Mouse (Mus musculus) gastrocnemius, postnatal 14 days (tissue): ENCODE measurements around the gene Plxnc1. TPM values are rescaled to one million over a fixed set of nuclear protein-coding genes. Genes with fewer than 3 reads are reported as not detected.

Source experiments
- DNase-seq: peaks from one replicate; pipeline ENCODE4 v3.0.0; 2021; ENCODE audit warnings: mixed read lengths
- intact Hi-C: fragments of 180-260 bp; cut with DNase I; formaldehyde crosslinking; loops from one replicate; pipeline ENCODE4 v1.15.1; 2025; ENCODE audit warnings: low total_unique reads
- total RNA-seq, 2 experiments: library from RNA; stranded (reverse); gene quantifications; 2 replicates each; pipeline ENCODE4 v1.2.3; 2021

The Plxnc1 gene
- total RNA-seq, 2 experiments from 2014 or later, result 1.2 to 2.1 TPM

GRCm38 (mm10) chr10:94799485-94800239, 145.0 kb downstream of the Plxnc1 start:
- intact Hi-C loops, result no loop called here

GRCm38 (mm10) chr10:94798128-94798527, 146.5 kb downstream of the Plxnc1 start:
- intact Hi-C loops, result no loop called here
- DNase-seq, result no peak

More at GRCm38 (mm10) chr10:94799485-94800239, 145.0 kb downstream of the Plxnc1 start:
- no peak for DNase-seq

GRCm38 (mm10) chr10:94794666-94795244, 149.9 kb downstream of the Plxnc1 start:
- DNase-seq, result no peak
- intact Hi-C loops, result no loop called here

- intact Hi-C loops, result no loop called here
- DNase-seq, result no peak
Measured at GRCm38 (mm10) chr10:94793914-94794313, 150.7 kb downstream of the Plxnc1 start.

GRCm38 (mm10) chr10:94789205-94789604, 155.4 kb downstream of the Plxnc1 start:
- intact Hi-C loops, result no loop called here
- no peak for DNase-seq

GRCm38 (mm10) chr10:94780618-94781262, 163.9 kb downstream of the Plxnc1 start:
- intact Hi-C loops, result no loop called here

GRCm38 (mm10) chr10:94779319-94779718, 165.3 kb downstream of the Plxnc1 start:
- no peak for DNase-seq
- intact Hi-C loops, result no loop called here

More at GRCm38 (mm10) chr10:94780618-94781262, 163.9 kb downstream of the Plxnc1 start:
- no peak for DNase-seq

GRCm38 (mm10) chr10:94777576-94777975, 167.1 kb downstream of the Plxnc1 start:
- intact Hi-C loops, result no loop called here

GRCm38 (mm10) chr10:94771496-94771895, 173.1 kb downstream of the Plxnc1 start:
- intact Hi-C loops, result no loop called here
- no peak for DNase-seq

More at GRCm38 (mm10) chr10:94777576-94777975, 167.1 kb downstream of the Plxnc1 start:
- no peak for DNase-seq

- intact Hi-C loops, result no loop called here
- peak; percentile 67 for DNase-seq
Measured at GRCm38 (mm10) chr10:94747011-94747410, 197.6 kb downstream of the Plxnc1 start.

- DNase-seq, result no peak
- intact Hi-C loops, result no loop called here
Measured at GRCm38 (mm10) chr10:94741459-94741858, 203.2 kb downstream of the Plxnc1 start.
